Mouse (Mus musculus) gastrocnemius, postnatal 25 days (tissue): ENCODE data around the gene B3gnt9. TPM values are rescaled to one million over a fixed set of nuclear protein-coding genes. Genes with fewer than 3 reads are reported as not detected.

Experiments
- DNase-seq: peaks from one replicate; pipeline ENCODE4 v3.0.0; 2022
- total RNA-seq, 2 experiments: library from RNA; stranded (reverse); gene quantifications; 1 replicate in 1 of 2; 2 replicates in 1 of 2; pipeline ENCODE4 v1.2.3; 2021

Gene B3gnt9
- total RNA-seq, 2 experiments from 2014 or later = 2.6 TPM

- no peak for DNase-seq
These were observed 27.3 kb upstream of the B3gnt9 start for GRCm38 (mm10) chr8:105282239-105282638.

- no peak for DNase-seq
These were observed 26.9 kb upstream of the B3gnt9 start for GRCm38 (mm10) chr8:105281821-105282220.

DNA sequence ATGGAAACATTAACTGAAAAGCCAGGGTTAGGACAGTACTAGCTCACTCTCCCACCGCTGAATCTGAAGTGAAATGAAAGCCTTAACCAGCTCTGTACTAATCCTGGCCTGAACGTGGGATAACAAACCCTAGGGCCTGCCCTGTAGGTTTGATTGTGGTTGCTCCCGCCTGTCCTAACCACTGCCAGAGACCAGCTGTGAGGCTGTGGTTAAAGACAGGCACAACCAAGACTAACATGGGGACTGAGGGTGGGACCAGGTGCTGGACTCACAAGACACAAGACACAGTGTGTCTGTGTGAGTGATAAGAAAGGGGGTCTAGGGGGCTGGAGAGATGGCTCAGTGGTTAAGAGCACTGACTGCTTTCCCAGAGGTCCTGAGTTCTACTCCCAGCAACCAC is 25.6 kb upstream of the B3gnt9 start:
- DNase-seq = no peak

GRCm38 (mm10) chr8:105278911-105279334 is 24.0 kb upstream of the B3gnt9 start:
- DNase-seq = peak; percentile 84

GRCm38 (mm10) chr8:105276292-105277120 is 21.6 kb upstream of the B3gnt9 start:
- DNase-seq = peak; percentile 58

DNA sequence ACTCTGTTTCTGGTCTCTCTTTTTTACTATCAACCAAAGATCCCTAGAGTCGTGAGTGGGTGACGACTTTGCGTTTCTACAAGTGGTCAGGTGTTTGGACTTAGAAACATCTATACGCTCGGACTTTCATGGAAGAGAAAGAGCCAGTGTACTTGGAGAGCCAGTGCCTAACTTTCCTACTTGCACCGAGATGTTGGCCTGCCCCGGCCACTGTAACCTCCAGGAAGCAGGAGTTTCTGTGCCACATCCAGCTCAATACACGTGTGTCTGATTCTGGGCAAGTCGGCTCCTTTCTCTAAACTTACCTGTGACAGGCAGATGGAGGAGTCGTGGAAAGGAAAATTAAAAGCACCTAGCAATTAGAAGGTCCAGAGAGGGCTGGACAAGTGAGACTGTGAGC is 20.9 kb upstream of the B3gnt9 start, which contains the start of gene Nol3:
Gene Nol3, plus strand, starts transcription at position 301 of the 400 bp plus-strand sequence.
- no peak for DNase-seq

DNA sequence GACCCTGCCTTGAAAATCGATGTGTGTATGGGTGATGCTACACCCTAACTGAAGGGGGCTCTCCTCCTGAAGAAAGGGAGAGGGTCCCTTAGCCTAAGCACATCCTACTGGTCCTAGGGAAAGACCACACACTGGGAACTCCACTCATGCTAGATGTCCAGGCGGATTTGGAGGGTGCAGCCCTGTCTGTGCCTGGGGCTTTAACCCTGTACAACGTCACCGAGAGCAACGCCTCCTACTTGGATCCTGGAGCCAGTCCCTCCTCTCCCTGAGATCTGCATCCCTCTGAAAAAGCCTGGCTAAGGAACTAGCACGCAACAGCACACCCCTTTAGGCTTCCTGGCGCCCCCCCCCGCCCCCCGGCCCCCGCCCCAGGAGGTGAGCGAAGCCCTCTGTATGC is 20.4 kb upstream of the B3gnt9 start:
- no peak for DNase-seq

DNA sequence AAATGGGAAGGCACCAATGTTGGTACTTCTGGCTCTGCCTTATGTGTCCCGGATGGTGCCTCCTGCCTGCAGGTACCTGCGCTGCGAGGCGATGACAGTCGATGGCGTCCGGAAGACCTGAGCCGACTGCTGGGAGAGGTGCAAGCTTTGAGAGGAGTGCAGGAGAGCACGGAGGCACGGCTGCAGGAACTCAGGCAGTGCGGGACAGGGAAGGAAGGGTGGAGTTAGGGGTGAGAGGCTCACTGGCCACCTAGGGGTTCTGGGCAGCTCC is 15.9 kb upstream of the B3gnt9 start:
- DNase-seq = no peak

DNA sequence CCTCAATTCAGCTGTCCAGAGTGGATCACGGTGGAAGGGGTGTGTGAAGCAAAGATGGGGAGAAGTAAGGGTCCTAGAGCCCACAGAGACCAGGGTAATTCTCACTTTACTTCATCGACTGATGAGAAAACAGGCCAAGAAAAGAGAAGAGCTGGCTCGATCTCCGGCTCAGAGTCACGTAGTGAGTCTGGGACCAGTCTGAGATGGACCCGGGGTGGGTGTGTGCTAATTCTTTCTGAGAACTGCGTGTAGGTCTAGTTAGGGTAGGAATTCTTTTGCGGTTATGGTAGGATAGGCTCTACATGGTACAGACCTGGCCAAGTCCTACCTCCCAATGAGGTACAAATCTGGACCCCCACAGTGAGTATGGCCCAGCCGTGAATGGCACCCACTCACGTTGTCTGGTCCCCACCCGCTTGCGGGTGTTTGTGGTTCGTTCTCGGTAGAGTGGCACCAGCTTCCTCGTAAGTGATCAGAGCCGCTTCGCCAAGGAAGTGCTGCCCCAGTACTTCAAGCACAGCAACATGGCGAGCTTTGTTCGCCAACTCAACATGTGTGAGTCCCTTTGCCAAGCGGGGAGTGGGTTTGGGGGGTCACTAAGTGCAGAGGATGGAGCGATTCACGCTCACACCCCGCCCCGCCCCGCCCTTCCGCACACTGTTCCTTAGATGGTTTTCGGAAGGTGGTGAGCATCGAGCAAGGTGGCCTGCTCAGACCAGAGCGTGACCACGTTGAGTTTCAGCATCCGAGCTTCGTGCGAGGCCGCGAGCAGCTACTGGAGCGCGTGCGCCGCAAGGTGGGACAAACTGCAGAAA is 15.4 kb upstream of the B3gnt9 start:
- DNase-seq = no peak

- DNase-seq = peak; percentile 71
These were observed 14.6 kb upstream of the B3gnt9 start, which contains the start of gene Hsf4 for GRCm38 (mm10) chr8:105269461-105269947. Hsf4 (plus strand) TSS chr8:105269801.

DNA sequence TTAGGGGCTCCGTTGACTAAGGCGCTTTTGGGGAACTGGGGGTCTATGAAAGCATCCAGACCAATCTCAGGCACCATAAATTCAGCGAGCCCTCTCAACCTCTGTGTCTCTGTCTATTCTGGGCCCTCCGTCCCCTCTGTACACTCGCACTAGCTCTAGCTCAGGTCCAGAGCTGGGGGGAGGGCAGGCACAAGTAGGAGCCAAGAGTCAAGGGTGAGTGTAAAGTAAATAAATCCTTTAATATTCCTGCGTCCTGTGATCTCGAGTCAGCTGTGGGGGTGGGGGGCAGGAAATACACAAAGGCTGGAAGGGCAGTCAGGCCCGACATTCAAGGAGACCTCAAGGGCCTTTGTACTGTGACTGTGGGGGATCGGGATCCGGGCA is 14.1 kb upstream of the B3gnt9 start:
- DNase-seq = no peak

DNA sequence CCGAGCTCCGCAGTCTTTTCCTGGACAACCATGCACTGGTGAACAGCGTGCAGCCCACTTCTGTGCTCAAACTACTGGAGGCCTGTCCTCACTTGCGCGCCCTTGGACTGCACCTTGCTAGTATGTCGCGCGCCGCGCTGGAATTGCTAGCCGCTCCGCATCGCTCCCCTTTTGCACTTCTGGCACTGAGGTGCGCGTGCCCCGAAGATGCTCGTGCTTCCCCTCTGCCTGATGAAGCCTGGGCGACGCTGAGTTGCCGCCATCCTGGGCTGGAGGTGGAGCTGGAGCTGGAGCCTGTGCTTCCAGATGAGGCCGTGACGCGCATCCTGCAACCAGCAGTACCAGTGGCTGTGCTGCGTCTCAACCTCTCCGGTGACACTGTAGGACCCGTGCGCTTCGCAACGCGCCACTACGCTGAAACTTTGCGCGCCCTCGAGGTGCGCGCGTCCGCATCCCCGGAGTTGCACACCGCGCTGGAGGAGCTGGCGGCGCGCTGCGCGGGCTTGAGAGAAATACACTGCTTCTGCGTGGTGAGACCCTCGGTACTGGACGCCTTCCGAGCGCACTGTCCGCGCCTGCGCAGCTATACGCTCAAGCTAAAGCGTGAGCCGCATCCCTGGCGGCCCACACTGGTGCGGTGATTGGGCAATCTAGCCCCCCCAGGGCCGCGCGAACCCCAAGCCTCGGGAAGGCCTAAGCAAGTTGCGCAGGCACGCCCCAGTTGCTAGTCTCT is 13.6 kb upstream of the B3gnt9 start:
- DNase-seq = no peak

- no peak for DNase-seq
These were observed 11.8 kb upstream of the B3gnt9 start for GRCm38 (mm10) chr8:105266775-105267174.

DNA sequence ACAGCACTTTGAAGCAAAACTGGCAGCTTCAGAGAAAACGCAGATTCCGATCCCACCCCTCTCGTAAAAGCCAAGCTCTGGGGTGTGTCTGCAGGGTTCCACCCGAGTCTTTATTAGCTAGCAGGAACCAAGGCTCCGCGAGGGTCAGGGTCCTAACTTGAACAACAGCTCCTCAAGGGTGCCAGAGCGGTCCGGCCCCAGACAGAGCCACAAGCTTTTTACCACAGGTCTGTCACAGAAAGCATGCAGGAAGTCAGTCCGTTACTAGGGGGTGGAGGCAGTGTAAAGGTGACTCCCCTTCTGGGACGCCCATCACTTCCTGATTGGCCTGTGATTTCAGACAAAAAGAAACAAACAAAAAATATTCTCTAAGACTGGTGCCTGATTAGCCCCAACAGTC is 10.2 kb upstream of the B3gnt9 start:
- no peak for DNase-seq

GRCm38 (mm10) chr8:105264024-105264982 is 9.3 kb upstream of the B3gnt9 start, which contains the start of the genes Tradd and Fbxl8:
Tradd (minus strand) TSS chr8:105264609.
Fbxl8 (plus strand) TSS chr8:105264648.
- peak; percentile 80 for DNase-seq

- no peak for DNase-seq
These were observed 8.4 kb upstream of the B3gnt9 start for GRCm38 (mm10) chr8:105263244-105263912.

GRCm38 (mm10) chr8:105261326-105261980 is 6.5 kb upstream of the B3gnt9 start:
- no peak for DNase-seq

DNA sequence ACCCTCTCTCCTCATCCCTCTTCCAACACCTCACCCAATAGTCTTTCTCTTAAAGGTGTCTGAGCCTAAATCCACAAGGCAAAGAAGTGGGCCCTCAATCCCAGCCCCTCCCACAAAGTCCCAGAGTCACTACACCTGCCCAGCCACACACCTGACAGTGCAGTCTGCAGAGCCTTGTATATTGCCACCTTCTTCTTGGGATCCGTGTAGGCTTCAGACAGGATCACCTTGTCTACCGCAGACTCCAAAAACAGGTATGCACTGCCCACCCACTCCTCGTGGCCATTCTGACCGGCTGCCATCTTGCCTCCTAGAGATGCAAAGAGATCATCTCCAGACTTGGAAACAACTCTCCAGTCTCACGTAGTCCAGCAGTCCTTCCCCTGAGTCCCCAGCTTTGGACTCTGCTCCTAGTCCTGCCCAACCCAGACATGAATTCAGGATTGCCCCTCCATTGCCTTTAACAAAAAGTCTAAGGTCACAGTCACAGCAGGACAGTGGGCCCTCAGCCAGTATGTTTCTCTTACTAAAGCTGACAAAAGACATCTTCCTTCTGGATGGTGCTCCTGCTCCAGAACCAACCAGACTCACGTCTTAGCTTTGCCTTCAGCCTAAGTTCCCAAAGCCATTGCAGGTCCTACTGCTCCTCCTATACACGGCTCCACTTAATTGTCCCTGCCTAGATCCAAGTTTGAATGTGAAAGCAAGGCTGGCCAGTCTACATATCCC is 5.6 kb upstream of the B3gnt9 start:
- no peak for DNase-seq

DNA sequence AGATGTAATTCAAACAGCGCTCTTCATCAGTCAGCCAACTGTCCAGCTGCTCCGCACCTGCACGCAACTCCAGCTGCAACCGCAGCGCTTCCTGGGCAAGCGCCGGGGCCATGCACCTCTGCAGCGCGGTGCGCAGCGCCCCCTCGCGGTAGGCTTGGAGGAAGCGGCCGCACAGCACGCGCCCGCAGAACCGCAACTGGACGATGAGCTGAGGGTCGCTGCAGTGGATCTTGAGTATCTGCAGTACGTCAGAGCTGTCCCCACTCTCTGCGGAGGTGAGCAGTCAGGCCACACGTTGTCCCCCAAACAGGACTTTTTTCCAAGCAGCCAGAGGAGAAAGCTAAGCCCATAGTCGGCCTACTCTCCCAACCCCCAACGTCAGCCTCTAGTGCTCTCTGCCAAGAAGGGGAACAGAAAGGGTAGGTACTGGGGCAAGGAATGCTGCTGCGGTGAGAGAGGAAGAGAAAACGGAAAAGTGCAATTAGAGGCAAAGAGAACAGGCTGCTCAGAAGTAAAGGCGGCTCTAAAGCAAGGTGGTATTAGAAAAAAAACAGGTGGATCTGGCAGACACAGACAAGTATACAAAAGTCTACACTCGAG is 4.9 kb upstream of the B3gnt9 start:
- DNase-seq = peak; percentile 64
